Mouse (Mus musculus) monocyte, adult 5-6 weeks (primary cell): ENCODE results near the gene Dop1a. TPM values are rescaled to one million over a fixed set of nuclear protein-coding genes. Genes with fewer than 3 reads are reported as not detected.

Experiments
- ATAC-seq: fragments of 153-309, 156-312 bp; replicated peaks from 2 replicates; pipeline ENCODE4 v1.8.0; 2017; ENCODE audit warnings: mild to moderate bottlenecking; ENCODE audit not compliant: low TSS enrichment, insufficient number of reproducible peaks, severe bottlenecking, poor library complexity, low FRiP score
- total RNA-seq: library from RNA; stranded (forward); fragments of 200-1000, 200-491, 200-594 nt; gene quantifications from 3 replicates; pipeline ENCODE4 v1.2.3, GENCODE M21; 2017

The Dop1a gene
- total RNA-seq, result 33.0 to 59.5 TPM (median 40.1 TPM) in 3 replicates

- ATAC-seq, result peak; percentile 71
Observed at GRCm38 (mm10) chr9:86466990-86467870, at the start of gene Dop1a. Gene Dop1a, plus strand, starts transcription at chr9:86467154.

GRCm38 (mm10) chr9:86417971-86418370 is 49.0 kb upstream of the Dop1a start:
- ATAC-seq, result no peak

GRCm38 (mm10) chr9:86419366-86419765 is 47.6 kb upstream of the Dop1a start:
- no peak for ATAC-seq

- no peak for ATAC-seq
Observed at GRCm38 (mm10) chr9:86423331-86423730, 43.6 kb upstream of the Dop1a start.

GRCm38 (mm10) chr9:86435510-86435909 is 31.4 kb upstream of the Dop1a start:
- ATAC-seq, result no peak

GRCm38 (mm10) chr9:86436608-86437007 is 30.3 kb upstream of the Dop1a start:
- no peak for ATAC-seq

- no peak for ATAC-seq
Observed at GRCm38 (mm10) chr9:86438337-86439009, 28.5 kb upstream of the Dop1a start.

GRCm38 (mm10) chr9:86442248-86442647 is 24.7 kb upstream of the Dop1a start:
- ATAC-seq, result no peak

GRCm38 (mm10) chr9:86446847-86447246 is 20.1 kb upstream of the Dop1a start:
- ATAC-seq, result no peak

GRCm38 (mm10) chr9:86447431-86447830 is 19.5 kb upstream of the Dop1a start:
- ATAC-seq, result no peak

- peak; percentile 76 for ATAC-seq
Observed at GRCm38 (mm10) chr9:86449581-86449980, 17.4 kb upstream of the Dop1a start.

- ATAC-seq, result no peak
Observed at GRCm38 (mm10) chr9:86451094-86451493, 15.9 kb upstream of the Dop1a start.

GRCm38 (mm10) chr9:86451617-86452016 is 15.3 kb upstream of the Dop1a start:
- ATAC-seq, result peak; percentile 55; the same call in 1 of the 2 replicates

GRCm38 (mm10) chr9:86453626-86454025 is 13.3 kb upstream of the Dop1a start:
- ATAC-seq, result no peak

GRCm38 (mm10) chr9:86464151-86465105 is 2.5 kb upstream of the Dop1a start, which contains the start of gene Ube2cbp:
Gene Ube2cbp, minus strand, starts transcription at chr9:86464950.
- ATAC-seq, result peak; percentile 82

- ATAC-seq, result no peak
Observed at GRCm38 (mm10) chr9:86475956-86476355, 9.0 kb downstream of the Dop1a start.

GRCm38 (mm10) chr9:86476763-86477162 is 9.8 kb downstream of the Dop1a start:
- ATAC-seq, result no peak

- no peak for ATAC-seq
Observed at GRCm38 (mm10) chr9:86478414-86479093, 11.6 kb downstream of the Dop1a start.
